Mouse (Mus musculus): ENCODE measurements around the gene Pqbp1. TPM values are rescaled to one million over a fixed set of nuclear protein-coding genes. Genes with fewer than 3 reads are reported as not detected.
"Not testable (repeated sequence)": the region's sequence is repeated elsewhere in the genome, so short reads cannot be mapped to it uniquely, and the experiment has no call there.

Gene Pqbp1
- polyA plus RNA-seq, 1 experiment, result 58.0 TPM

GRCm38 (mm10) chrX:7910473-7910872 lies 11.4 kb upstream of the Pqbp1 start:
- DNase-seq, result peak; percentile 14
- 46% methylated on average over 6 of the region's 6 CpGs for WGBS
- TF ChIP-seq CTCF (conservative IDR thresholded peaks at IDR 0.05; ENCODE audit: insufficient read depth, insufficient read length, low read depth, low read length) (peak; percentile 33), POLR2A (IDR thresholded peaks at IDR 0.05; ENCODE audit: low read depth, low read length) (no peak)

GRCm38 (mm10) chrX:7909242-7909641 lies 10.2 kb upstream of the Pqbp1 start, which contains the start of gene Gm10490:
Gm10490 (plus strand) TSS chrX:7909542.
- DNase-seq; H3K4me3 ChIP-seq (ENCODE audit: insufficient read depth, low read depth, low read length); H3K36me3 ChIP-seq (ENCODE audit: control insufficient read depth, insufficient read depth, low read length); H3K27ac ChIP-seq (ENCODE audit: insufficient read depth, low read depth, low read length); H3K4me1 ChIP-seq (ENCODE audit: control insufficient read depth, insufficient read depth, low read length); H3K27me3 ChIP-seq (replicated peaks; ENCODE audit: control insufficient read depth, insufficient read depth, low read length): not testable (repeated sequence)
- WGBS, result 97% methylated on average over 4 of the region's 4 CpGs

More at GRCm38 (mm10) chrX:7910473-7910872, 11.4 kb upstream of the Pqbp1 start:
- no peaks in the 10 kb centered on the region for H3K36me3 ChIP-seq (ENCODE audit: control insufficient read depth, insufficient read depth, low read length)
- no peaks in the 10 kb centered on the region for H3K27me3 ChIP-seq (replicated peaks; ENCODE audit: control insufficient read depth, insufficient read depth, low read length)
- no peak overlapping the region for H3K4me3 ChIP-seq (ENCODE audit: insufficient read depth, low read depth, low read length)
- H3K27ac ChIP-seq (ENCODE audit: insufficient read depth, low read depth, low read length), result no peak overlapping the region
- H3K4me1 ChIP-seq (ENCODE audit: control insufficient read depth, insufficient read depth, low read length), result no peaks in the 10 kb centered on the region

- Histone ChIP-seq H3K36me3 (ENCODE audit: control insufficient read depth, insufficient read depth, low read length) (no peaks in the 10 kb centered on the region), H3K27ac (ENCODE audit: insufficient read depth, low read depth, low read length) (no peak within 1 kb of the TSS), H3K4me1 (ENCODE audit: control insufficient read depth, insufficient read depth, low read length) (no peaks in the 10 kb centered on the region), H3K27me3 (replicated peaks; ENCODE audit: control insufficient read depth, insufficient read depth, low read length) (no peaks in the 10 kb centered on the region), H3K4me3 (ENCODE audit: insufficient read depth, low read depth, low read length) (no peak within 1 kb of the TSS)
- 94% methylated on average over 5 of the region's 5 CpGs for WGBS
- no peak for DNase-seq
- no peak for TF ChIP-seq CTCF (conservative IDR thresholded peaks at IDR 0.05; ENCODE audit: insufficient read depth, insufficient read length, low read depth, low read length)
- no peak for TF ChIP-seq POLR2A (IDR thresholded peaks at IDR 0.05; ENCODE audit: low read depth, low read length)
These were observed 8.7 kb upstream of the Pqbp1 start, which contains the start of gene Gm10491 for GRCm38 (mm10) chrX:7907735-7908134. Gm10491 (minus strand) TSS chrX:7907835.

GRCm38 (mm10) chrX:7904441-7904840 lies 5.4 kb upstream of the Pqbp1 start:
- Histone ChIP-seq H3K27me3 (replicated peaks; ENCODE audit: control insufficient read depth, insufficient read depth, low read length) (no peaks in the 10 kb centered on the region), H3K27ac (ENCODE audit: insufficient read depth, low read depth, low read length) (no peak overlapping the region), H3K4me3 (ENCODE audit: insufficient read depth, low read depth, low read length) (no peak overlapping the region), H3K36me3 (ENCODE audit: control insufficient read depth, insufficient read depth, low read length) (no peaks in the 10 kb centered on the region), H3K4me1 (ENCODE audit: control insufficient read depth, insufficient read depth, low read length) (no peaks in the 10 kb centered on the region)
- TF ChIP-seq POLR2A (IDR thresholded peaks at IDR 0.05; ENCODE audit: low read depth, low read length), result no peak
- no peak for TF ChIP-seq CTCF (conservative IDR thresholded peaks at IDR 0.05; ENCODE audit: insufficient read depth, insufficient read length, low read depth, low read length)
- WGBS, result 93% methylated on average over 5 of the region's 5 CpGs
- no peak for DNase-seq

GRCm38 (mm10) chrX:7898211-7898610 lies 858 bp downstream of the Pqbp1 start:
- H3K4me1 ChIP-seq (ENCODE audit: control insufficient read depth, insufficient read depth, low read length), result no peaks in the 10 kb centered on the region; the same call in 1 of the 2 replicates
- H3K4me3 ChIP-seq (ENCODE audit: insufficient read depth, low read depth, low read length), result peak overlapping the region; percentile 76
- no peaks in the 10 kb centered on the region for H3K36me3 ChIP-seq (ENCODE audit: control insufficient read depth, insufficient read depth, low read length)
- peak overlapping the region; percentile 93; the same call in 1 of the 2 replicates for H3K27ac ChIP-seq (ENCODE audit: insufficient read depth, low read depth, low read length)
- no peak for DNase-seq
- no peaks in the 10 kb centered on the region for H3K27me3 ChIP-seq (replicated peaks; ENCODE audit: control insufficient read depth, insufficient read depth, low read length)
- 18% methylated on average over 10 of the region's 13 CpGs for WGBS
- no peak for TF ChIP-seq CTCF (conservative IDR thresholded peaks at IDR 0.05; ENCODE audit: insufficient read depth, insufficient read length, low read depth, low read length)
- no peak for TF ChIP-seq POLR2A (IDR thresholded peaks at IDR 0.05; ENCODE audit: low read depth, low read length)

GRCm38 (mm10) chrX:7883841-7884567 lies 15.1 kb downstream of the Pqbp1 start, which contains the start of gene Slc35a2:
Slc35a2 (plus strand) TSS chrX:7884028.
- TF ChIP-seq CTCF (conservative IDR thresholded peaks at IDR 0.05; ENCODE audit: insufficient read depth, insufficient read length, low read depth, low read length) (0 out of 2 replicates have a peak, but pooled peaks have one; percentile 7), POLR2A (IDR thresholded peaks at IDR 0.05; ENCODE audit: low read depth, low read length) (peak; percentile 36)
- no peaks in the 10 kb centered on the region for H3K4me1 ChIP-seq (ENCODE audit: control insufficient read depth, insufficient read depth, low read length)

GRCm38 (mm10) chrX:7879819-7880218 lies 19.2 kb downstream of the Pqbp1 start:
- Histone ChIP-seq H3K36me3 (ENCODE audit: control insufficient read depth, insufficient read depth, low read length) (no peaks in the 10 kb centered on the region), H3K27ac (ENCODE audit: insufficient read depth, low read depth, low read length) (no peak overlapping the region), H3K4me3 (ENCODE audit: insufficient read depth, low read depth, low read length) (no peak overlapping the region), H3K4me1 (ENCODE audit: control insufficient read depth, insufficient read depth, low read length) (no peaks in the 10 kb centered on the region), H3K27me3 (replicated peaks; ENCODE audit: control insufficient read depth, insufficient read depth, low read length) (no peaks in the 10 kb centered on the region)
- peak; percentile 77 for DNase-seq
- TF ChIP-seq CTCF (conservative IDR thresholded peaks at IDR 0.05; ENCODE audit: insufficient read depth, insufficient read length, low read depth, low read length) (peak; percentile 51), POLR2A (IDR thresholded peaks at IDR 0.05; ENCODE audit: low read depth, low read length) (no peak)
- 3% methylated on average over 11 of the region's 11 CpGs for WGBS

More at GRCm38 (mm10) chrX:7883841-7884567, 15.1 kb downstream of the Pqbp1 start, which contains the start of gene Slc35a2:
- WGBS, result under 1% methylated on average over 49 of the region's 49 CpGs
- Histone ChIP-seq H3K36me3 (ENCODE audit: control insufficient read depth, insufficient read depth, low read length) (no peaks in the 10 kb centered on the region), H3K27me3 (replicated peaks; ENCODE audit: control insufficient read depth, insufficient read depth, low read length) (no peaks in the 10 kb centered on the region), H3K4me3 (ENCODE audit: insufficient read depth, low read depth, low read length) (peak within 1 kb of the TSS; percentile 100), H3K27ac (ENCODE audit: insufficient read depth, low read depth, low read length) (peak within 1 kb of the TSS; percentile 93)
- peak; percentile 96 for DNase-seq
